Mouse (Mus musculus) bone marrow, adult 2 months (tissue): Measurements from ENCODE around the gene Hspa12a.

ENCODE experiments used
- CTCF ChIP-seq: fragments of 200-500 bp; IDR thresholded peaks from 2 replicates; pipeline ENCODE4 v1.5.1; 2011; ENCODE audit warnings: low read length, control low read depth; ENCODE audit not compliant: control insufficient read depth, insufficient read depth
- POLR2A ChIP-seq: fragments of 200-500 bp; IDR thresholded peaks from 2 replicates; pipeline ENCODE4 v1.6.1; 2011; ENCODE audit warnings: low read depth, mild to moderate bottlenecking, control low read depth, low read length, borderline replicate concordance; ENCODE audit not compliant: control insufficient read depth

DNA sequence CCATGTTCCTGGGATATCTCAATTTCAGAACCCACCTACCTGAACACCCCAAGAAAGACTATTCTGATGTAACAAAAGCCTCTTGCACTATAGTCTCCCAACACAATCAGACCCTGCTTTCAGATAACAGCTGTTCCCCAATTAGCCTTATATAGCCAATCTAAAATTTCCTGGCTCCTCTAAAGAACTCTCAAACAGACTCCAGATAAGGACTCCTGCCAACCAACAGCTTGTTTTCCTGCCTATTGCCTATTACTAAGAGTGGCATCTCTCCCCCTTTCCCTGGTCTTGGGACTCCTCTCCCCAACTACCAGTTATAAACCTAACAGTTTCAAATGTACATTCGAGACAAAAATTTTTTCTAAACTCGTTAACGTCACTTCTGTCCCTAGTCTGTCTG, 8.1 kb upstream of the Hspa12a start:
- TF ChIP-seq POLR2A (no peak), CTCF (no peak)
